Mouse (Mus musculus): ENCODE results near the gene Tmem167. TPM values are rescaled to one million over a fixed set of nuclear protein-coding genes. Genes with fewer than 3 reads are reported as not detected.

The Tmem167 gene
- polyA plus RNA-seq, 1 experiment, result 5.0 TPM

- Histone ChIP-seq H3K27ac (ENCODE audit: control insufficient read depth, insufficient read depth, low read length) (no peak overlapping the region), H3K4me3 (ENCODE audit: control insufficient read depth, insufficient read depth, low read length) (no peak overlapping the region), H3K27me3 (ENCODE audit: control insufficient read depth, insufficient read depth, low read length) (no peaks in the 10 kb centered on the region), H3K36me3 (ENCODE audit: control insufficient read depth, insufficient read depth, low read length) (no peaks in the 10 kb centered on the region), H3K4me1 (replicated peaks; ENCODE audit: control insufficient read depth, insufficient read depth, low read length) (no peaks in the 10 kb centered on the region)
- DNase-seq, result no peak
- no peak for TF ChIP-seq CTCF (IDR thresholded peaks at IDR 0.05; ENCODE audit: borderline replicate concordance, control insufficient read depth, extremely low read depth, insufficient read depth, low read length, poor library complexity)
Observed at GRCm38 (mm10) chr13:90171390-90171789, 82.5 kb downstream of the Tmem167 start.

- Histone ChIP-seq H3K4me1 (replicated peaks; ENCODE audit: control insufficient read depth, insufficient read depth, low read length) (no peaks in the 10 kb centered on the region), H3K4me3 (ENCODE audit: control insufficient read depth, insufficient read depth, low read length) (no peak overlapping the region), H3K27me3 (ENCODE audit: control insufficient read depth, insufficient read depth, low read length) (no peaks in the 10 kb centered on the region), H3K27ac (ENCODE audit: control insufficient read depth, insufficient read depth, low read length) (no peak overlapping the region), H3K36me3 (ENCODE audit: control insufficient read depth, insufficient read depth, low read length) (no peaks in the 10 kb centered on the region)
- TF ChIP-seq POLR2A (IDR thresholded peaks at IDR 0.05; ENCODE audit: control insufficient read depth, extremely low read depth, insufficient read depth, low read length, poor library complexity) (no peak), CTCF (IDR thresholded peaks at IDR 0.05; ENCODE audit: borderline replicate concordance, control insufficient read depth, extremely low read depth, insufficient read depth, low read length, poor library complexity) (no peak)
- DNase-seq, result no peak
- WGBS, result 72% methylated on average over 2 of the region's 2 CpGs
Observed at GRCm38 (mm10) chr13:90175662-90176061, 86.7 kb downstream of the Tmem167 start.

GRCm38 (mm10) chr13:90182262-90182661 lies 93.3 kb downstream of the Tmem167 start:
- Histone ChIP-seq H3K4me3 (ENCODE audit: control insufficient read depth, insufficient read depth, low read length) (no peak overlapping the region), H3K27me3 (ENCODE audit: control insufficient read depth, insufficient read depth, low read length) (no peaks in the 10 kb centered on the region), H3K36me3 (ENCODE audit: control insufficient read depth, insufficient read depth, low read length) (no peaks in the 10 kb centered on the region), H3K4me1 (replicated peaks; ENCODE audit: control insufficient read depth, insufficient read depth, low read length) (no peaks in the 10 kb centered on the region), H3K27ac (ENCODE audit: control insufficient read depth, insufficient read depth, low read length) (no peak overlapping the region)
- TF ChIP-seq POLR2A (IDR thresholded peaks at IDR 0.05; ENCODE audit: control insufficient read depth, extremely low read depth, insufficient read depth, low read length, poor library complexity) (no peak), CTCF (IDR thresholded peaks at IDR 0.05; ENCODE audit: borderline replicate concordance, control insufficient read depth, extremely low read depth, insufficient read depth, low read length, poor library complexity) (no peak)
- DNase-seq, result no peak

- Histone ChIP-seq H3K27me3 (ENCODE audit: control insufficient read depth, insufficient read depth, low read length) (no peaks in the 10 kb centered on the region), H3K36me3 (ENCODE audit: control insufficient read depth, insufficient read depth, low read length) (no peaks in the 10 kb centered on the region), H3K4me1 (replicated peaks; ENCODE audit: control insufficient read depth, insufficient read depth, low read length) (no peaks in the 10 kb centered on the region), H3K27ac (ENCODE audit: control insufficient read depth, insufficient read depth, low read length) (no peak overlapping the region), H3K4me3 (ENCODE audit: control insufficient read depth, insufficient read depth, low read length) (no peak overlapping the region)
- no peak for DNase-seq
- TF ChIP-seq POLR2A (IDR thresholded peaks at IDR 0.05; ENCODE audit: control insufficient read depth, extremely low read depth, insufficient read depth, low read length, poor library complexity) (no peak), CTCF (IDR thresholded peaks at IDR 0.05; ENCODE audit: borderline replicate concordance, control insufficient read depth, extremely low read depth, insufficient read depth, low read length, poor library complexity) (no peak)
- 65% methylated on average over 7 of the region's 7 CpGs for WGBS
Observed at GRCm38 (mm10) chr13:90183536-90183935, 94.6 kb downstream of the Tmem167 start.

- Histone ChIP-seq H3K4me3 (ENCODE audit: control insufficient read depth, insufficient read depth, low read length) (no peak overlapping the region), H3K36me3 (ENCODE audit: control insufficient read depth, insufficient read depth, low read length) (no peaks in the 10 kb centered on the region), H3K4me1 (replicated peaks; ENCODE audit: control insufficient read depth, insufficient read depth, low read length) (no peaks in the 10 kb centered on the region), H3K27me3 (ENCODE audit: control insufficient read depth, insufficient read depth, low read length) (no peaks in the 10 kb centered on the region), H3K27ac (ENCODE audit: control insufficient read depth, insufficient read depth, low read length) (no peak overlapping the region)
- no peak for TF ChIP-seq POLR2A (IDR thresholded peaks at IDR 0.05; ENCODE audit: control insufficient read depth, extremely low read depth, insufficient read depth, low read length, poor library complexity)
- DNase-seq, result no peak
- WGBS, result 90% methylated on average over 2 of the region's 2 CpGs
Observed at GRCm38 (mm10) chr13:90186694-90187093, 97.8 kb downstream of the Tmem167 start.

- 88% methylated on average over 1 of the region's 1 CpGs for WGBS
- TF ChIP-seq POLR2A (IDR thresholded peaks at IDR 0.05; ENCODE audit: control insufficient read depth, extremely low read depth, insufficient read depth, low read length, poor library complexity), result no peak
- no peak for TF ChIP-seq CTCF (IDR thresholded peaks at IDR 0.05; ENCODE audit: borderline replicate concordance, control insufficient read depth, extremely low read depth, insufficient read depth, low read length, poor library complexity)
- DNase-seq, result no peak
Observed at GRCm38 (mm10) chr13:90188021-90188420, 99.1 kb downstream of the Tmem167 start.

GRCm38 (mm10) chr13:90191794-90192193 lies 102.9 kb downstream of the Tmem167 start:
- Histone ChIP-seq H3K27ac (ENCODE audit: control insufficient read depth, insufficient read depth, low read length) (no peak overlapping the region), H3K36me3 (ENCODE audit: control insufficient read depth, insufficient read depth, low read length) (no peaks in the 10 kb centered on the region), H3K4me1 (replicated peaks; ENCODE audit: control insufficient read depth, insufficient read depth, low read length) (no peaks in the 10 kb centered on the region), H3K27me3 (ENCODE audit: control insufficient read depth, insufficient read depth, low read length) (no peaks in the 10 kb centered on the region), H3K4me3 (ENCODE audit: control insufficient read depth, insufficient read depth, low read length) (no peak overlapping the region)
- DNase-seq, result no peak
- no peak for TF ChIP-seq CTCF (IDR thresholded peaks at IDR 0.05; ENCODE audit: borderline replicate concordance, control insufficient read depth, extremely low read depth, insufficient read depth, low read length, poor library complexity)
- no peak for TF ChIP-seq POLR2A (IDR thresholded peaks at IDR 0.05; ENCODE audit: control insufficient read depth, extremely low read depth, insufficient read depth, low read length, poor library complexity)
- WGBS, result 95% methylated on average over 6 of the region's 6 CpGs

More at GRCm38 (mm10) chr13:90188021-90188420, 99.1 kb downstream of the Tmem167 start:
- H3K36me3 ChIP-seq (ENCODE audit: control insufficient read depth, insufficient read depth, low read length), result no peaks in the 10 kb centered on the region
- no peaks in the 10 kb centered on the region for H3K4me1 ChIP-seq (replicated peaks; ENCODE audit: control insufficient read depth, insufficient read depth, low read length)
- H3K4me3 ChIP-seq (ENCODE audit: control insufficient read depth, insufficient read depth, low read length), result no peak overlapping the region
- H3K27me3 ChIP-seq (ENCODE audit: control insufficient read depth, insufficient read depth, low read length), result no peaks in the 10 kb centered on the region
- H3K27ac ChIP-seq (ENCODE audit: control insufficient read depth, insufficient read depth, low read length), result no peak overlapping the region

Other genes starting within 250 kb of the Tmem167 start
- 1.6 and 1.9 TPM in 2 replicates for gene Xrcc4, start 485 bp downstream of the Tmem167 start, polyA plus RNA-seq (2012; rRNA removed)